Mouse (Mus musculus) urinary bladder, adult 2 months (tissue): ENCODE results near the gene Slc31a1. TPM values are rescaled to one million over a fixed set of nuclear protein-coding genes. Genes with fewer than 3 reads are reported as not detected.

ENCODE experiments used
- DNase-seq: peaks from one replicate; pipeline ENCODE4 v3.0.0; 2022; ENCODE audit warnings: low spot score
- polyA plus RNA-seq: library from polyadenylated mRNA; depleted of rRNA; stranded (reverse); fragments of >200 nt; gene quantifications from 2 replicates; pipeline ENCODE4 v1.2.3, GENCODE M21; 2012

Gene Slc31a1
- polyA plus RNA-seq, 1 experiment = 18.1 TPM

DNA sequence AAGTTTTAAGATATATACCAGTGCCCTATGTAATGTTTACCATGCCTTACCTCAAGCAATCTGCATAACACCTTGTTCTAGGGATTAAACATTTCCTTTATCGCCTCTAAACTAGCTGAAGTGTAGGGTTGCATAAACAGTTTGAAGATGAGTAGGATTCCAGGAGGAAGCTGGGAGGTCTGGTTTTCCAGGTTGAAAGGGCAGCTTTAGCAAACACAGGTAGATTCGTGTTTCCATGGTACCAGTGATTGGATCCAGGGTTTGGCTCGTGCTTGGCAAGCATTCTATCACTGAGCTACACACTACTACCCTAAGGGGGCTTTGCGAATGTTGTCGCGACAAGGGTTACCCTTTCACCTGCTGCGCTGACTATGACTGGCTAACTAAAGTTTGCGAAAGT, 3.8 kb downstream of the Slc31a1 start:
- no peak for DNase-seq

DNA sequence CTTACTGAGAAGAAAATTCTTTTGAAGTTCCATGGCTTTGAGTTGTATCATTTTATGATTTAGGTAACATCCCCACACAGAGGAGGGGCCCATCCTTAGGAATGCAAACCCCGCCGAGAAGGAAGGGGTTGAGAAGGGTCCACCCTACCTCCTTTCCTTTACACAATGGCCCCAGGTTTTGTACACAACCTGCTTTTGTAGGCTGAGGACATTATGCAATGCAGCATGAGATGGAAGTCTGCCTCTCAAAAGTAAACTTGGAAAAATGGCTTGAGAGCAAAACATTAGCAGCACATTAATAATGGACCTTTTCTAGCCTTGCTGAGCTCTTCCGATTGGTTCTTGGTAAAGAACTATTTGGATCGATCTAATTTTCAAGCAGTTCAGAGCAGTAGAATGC, 5.8 kb downstream of the Slc31a1 start:
- DNase-seq = no peak

DNA sequence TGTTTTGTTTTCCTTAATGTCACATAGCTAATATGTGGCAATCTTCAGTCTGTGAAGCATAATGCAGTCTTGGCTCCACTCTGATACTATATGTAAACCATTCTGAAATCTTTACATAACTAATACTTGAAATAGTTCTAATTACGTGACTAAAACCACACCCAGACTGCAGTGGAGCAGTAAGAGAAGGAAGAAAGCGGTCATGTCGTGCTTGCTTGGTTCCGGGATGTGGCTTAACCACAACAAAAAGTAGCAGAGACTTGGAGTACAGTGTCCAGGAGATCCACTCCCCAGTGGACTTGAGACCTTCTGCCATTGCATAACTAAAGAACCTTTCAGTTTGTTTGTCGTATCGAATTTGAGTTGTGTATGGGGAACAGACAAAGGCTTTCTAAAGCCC, 7.1 kb downstream of the Slc31a1 start:
- no peak for DNase-seq

DNA sequence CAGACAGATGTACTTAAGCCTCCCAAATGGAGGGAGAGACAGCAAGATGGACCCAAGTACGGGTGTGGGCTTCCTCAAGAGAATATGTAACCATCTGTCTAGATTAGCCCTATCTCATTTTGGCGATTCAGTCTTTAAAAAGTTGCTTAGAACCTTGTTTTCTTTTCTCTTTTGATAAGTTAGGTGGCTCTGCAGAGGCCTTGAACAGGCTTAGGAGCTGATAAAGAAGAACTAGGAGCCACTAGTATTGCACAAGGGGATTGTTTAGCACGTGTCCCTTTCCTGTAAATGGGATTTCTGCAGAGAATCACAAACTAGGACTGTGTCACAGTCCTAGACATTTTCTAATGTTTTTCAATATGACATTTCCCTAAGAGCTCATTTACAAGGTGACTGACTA, 8.6 kb downstream of the Slc31a1 start:
- no peak for DNase-seq

DNA sequence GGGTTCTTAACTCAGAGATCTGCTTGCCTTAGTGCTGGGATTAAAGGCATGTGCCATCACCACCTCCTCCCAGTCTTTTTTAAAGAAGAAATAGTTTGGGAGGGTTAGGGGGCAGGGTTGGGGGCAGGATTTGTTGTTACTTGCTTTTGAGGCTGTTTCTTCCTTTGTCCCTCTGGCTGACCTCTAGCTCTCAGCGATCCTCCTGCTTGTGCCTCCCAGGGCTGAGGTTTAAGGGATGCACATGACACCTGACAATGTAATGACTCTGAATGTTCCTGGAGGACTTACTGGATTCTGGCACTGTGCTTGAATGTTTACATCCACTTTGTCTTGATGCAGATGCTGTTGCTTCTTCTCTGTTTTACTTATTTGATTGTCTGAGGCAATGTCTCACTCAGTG, 11.9 kb downstream of the Slc31a1 start:
- no peak for DNase-seq

DNA sequence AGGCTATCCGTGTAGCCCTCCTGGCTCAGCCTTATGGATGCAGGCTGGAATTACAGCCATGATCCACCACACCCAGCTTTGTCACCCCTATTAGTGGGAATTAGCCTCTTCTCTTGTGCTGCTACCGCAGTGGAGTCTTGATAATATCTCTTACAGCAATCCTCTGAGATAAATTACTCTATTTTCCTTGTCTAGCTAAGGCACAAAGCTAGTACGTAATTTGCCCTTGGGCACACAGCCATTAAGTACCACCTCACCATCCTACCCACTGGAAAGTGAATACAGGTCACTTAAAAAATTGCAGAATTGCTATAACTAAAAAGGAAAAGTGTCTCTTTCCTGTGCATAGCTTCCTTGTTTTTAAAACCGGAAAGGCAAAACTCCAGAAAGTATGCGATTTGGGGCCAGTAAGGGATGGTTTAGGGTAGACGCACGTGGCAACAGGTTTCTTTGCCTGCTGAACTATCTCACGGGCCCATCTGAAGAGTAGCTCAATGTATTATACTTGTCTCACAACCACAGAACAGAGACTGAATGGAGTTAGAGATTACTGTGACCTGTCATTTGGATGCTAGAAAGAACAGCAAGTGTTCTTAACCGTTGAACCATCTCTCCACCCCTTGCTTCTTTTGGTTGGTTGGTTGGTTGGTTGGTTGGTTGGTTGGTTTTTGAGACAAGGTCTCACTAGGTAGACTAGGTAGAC, 12.4 kb downstream of the Slc31a1 start:
- DNase-seq = no peak

DNA sequence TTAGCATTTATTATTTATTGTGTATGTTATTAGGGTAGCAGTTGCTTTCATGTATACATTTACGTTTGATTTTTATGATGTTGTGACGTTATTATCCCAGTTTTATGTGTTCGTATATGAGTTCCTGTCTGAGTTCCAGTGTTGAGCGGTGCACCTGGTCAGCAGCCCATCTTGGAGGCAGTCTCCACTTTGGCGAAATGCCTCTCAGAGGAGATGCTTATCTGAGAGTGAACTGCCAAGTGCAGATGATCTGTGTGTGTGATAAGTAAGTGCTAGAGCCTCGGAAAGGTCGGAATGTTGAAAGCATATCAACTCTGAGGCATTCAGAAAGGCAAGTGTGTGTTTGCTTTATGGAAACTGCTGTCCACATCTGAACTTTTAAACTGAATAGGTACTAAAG, 13.1 kb downstream of the Slc31a1 start:
- no peak for DNase-seq

DNA sequence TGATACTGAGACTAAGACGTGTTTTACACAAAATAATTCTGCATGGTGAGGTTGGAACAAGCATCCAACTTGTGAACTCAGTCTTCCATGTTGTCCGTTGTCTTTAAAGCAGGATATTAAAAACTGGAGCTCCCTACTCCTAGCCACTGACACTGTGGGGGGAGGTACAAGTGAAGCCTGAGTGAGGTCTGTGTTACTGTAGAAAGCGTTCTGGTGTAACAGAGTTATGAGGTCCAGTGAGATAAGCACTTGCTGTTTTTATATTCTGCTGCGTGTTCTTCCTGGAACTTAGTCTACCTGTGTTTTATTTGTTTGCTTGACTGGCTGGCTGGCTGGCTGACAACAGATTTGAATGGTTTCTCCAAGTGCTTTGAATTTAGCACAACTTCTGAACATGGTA, 13.8 kb downstream of the Slc31a1 start:
- DNase-seq = no peak

DNA sequence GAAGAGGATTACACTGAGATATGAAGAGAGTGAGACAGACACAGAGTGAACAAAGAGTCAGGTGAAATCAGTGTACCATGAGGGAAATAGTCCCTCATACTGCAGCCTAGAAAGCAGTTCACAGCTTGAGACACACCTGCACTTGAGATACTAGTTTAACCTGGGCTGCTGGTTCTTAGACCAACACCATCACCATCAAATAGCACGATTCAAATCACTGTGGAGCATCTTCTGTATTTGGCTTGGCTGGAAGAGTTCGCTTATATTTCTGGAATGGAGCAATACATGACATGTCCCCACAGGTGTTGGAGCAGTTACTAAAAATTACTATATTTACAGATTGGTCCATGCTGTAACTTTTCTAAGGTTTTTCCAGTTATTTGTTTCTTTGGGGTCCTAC, 15.6 kb downstream of the Slc31a1 start:
- DNase-seq = no peak

DNA sequence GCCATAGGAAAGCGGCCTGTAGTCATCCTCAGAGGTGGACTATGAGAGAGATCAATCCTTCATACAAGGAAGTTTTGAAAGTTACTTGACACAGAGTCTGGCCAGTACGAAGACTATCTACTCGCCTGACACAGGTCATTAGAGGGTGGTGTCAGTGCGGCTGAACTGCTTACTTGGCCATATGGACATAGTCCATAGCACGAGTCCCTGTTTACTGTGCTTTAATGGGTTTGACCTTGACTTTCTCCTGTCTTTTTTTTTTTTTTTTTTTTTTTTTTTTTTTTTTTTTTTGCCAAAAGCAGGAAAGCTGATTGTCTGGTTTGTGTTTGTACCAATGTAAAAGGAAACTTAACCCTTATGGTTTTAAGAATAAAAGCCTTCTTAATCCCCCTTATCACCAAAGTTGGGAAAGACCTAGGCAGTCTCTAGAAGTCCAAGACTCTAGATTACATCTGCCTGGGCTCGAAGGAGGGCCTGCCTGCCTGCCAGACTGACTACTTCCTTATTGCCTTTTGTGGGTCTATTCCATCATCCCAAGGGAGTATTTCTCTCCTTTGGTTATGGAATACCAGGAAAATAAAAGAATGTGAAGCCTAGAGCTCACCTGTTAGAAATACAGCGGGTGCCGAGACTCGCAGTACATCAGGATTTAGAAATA, 19.3 kb downstream of the Slc31a1 start:
- DNase-seq = no peak

DNA sequence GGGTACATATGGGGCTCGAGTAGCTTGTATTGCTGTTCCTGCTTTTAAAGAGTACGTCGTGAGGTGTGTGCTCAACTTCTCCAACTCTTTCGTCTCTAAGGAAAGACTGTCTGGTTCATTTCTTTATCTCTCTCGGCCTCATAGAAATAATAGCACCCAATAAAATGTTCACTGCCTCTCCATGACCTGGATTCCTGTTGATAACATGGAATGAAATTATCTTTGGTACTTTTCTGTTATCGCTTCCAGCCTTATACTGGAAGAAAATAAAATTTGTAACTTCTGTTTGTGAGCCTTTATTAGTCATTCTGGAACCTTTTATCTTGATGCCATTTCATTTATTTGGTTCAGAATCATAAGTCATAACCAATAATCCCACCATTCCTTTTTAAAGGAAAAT, 22.7 kb downstream of the Slc31a1 start:
- no peak for DNase-seq

DNA sequence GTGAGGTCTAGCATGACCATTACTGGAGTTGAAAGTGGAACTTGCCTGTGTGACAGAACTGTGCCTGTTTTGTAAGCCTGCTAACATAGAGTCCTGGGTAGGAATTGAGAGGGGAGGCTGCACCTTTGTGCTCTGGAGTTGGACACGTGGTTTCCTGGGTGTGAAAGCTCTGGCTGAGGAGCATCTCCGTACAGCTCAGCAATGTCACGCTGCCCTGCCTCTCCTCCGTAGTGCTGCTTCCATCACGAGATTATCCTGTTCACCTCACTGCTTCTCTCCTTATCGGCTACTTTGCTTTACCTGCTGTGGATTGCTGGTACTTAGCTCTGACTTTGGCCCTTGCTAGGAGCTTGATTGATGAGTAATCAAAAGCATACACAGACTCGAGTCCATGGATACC, 23.2 kb downstream of the Slc31a1 start:
- DNase-seq = no peak

DNA sequence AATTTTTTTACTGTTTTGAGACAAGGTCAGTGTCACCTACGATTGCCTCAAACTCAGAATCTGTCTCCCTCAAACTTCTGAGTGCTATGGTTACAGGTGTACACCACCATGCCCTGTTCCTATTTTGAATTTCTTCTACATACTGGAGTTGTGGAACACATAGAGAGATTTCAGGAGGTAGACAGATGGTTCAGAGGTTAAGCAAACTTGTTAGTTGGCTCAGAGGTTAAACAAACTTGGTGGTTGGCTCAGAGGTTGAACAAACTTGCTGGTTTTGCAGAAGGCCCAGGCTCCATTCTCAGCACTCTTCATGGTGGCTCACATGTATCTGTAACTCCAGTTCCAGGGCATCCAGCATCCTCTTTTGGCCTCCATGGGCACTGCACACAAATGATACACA, 23.6 kb downstream of the Slc31a1 start:
- DNase-seq = no peak

DNA sequence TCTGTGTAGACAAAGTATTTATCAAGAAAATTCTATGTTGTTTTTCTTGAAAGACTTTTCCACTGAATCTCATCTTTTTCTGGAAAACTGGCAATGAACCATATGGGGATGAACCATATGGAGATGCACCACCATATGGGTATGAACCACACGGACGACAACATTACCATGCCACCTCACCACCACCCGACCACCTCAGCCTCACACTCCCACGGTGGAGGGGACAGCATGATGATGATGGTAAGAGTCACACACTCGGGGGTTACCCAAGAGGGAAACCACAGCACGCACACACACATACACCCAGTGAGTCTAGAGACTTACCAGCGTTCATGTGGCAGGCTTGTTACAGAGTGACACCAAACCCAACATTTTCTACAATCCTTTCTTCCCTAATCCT, 24.9 kb downstream of the Slc31a1 start:
- DNase-seq = no peak

DNA sequence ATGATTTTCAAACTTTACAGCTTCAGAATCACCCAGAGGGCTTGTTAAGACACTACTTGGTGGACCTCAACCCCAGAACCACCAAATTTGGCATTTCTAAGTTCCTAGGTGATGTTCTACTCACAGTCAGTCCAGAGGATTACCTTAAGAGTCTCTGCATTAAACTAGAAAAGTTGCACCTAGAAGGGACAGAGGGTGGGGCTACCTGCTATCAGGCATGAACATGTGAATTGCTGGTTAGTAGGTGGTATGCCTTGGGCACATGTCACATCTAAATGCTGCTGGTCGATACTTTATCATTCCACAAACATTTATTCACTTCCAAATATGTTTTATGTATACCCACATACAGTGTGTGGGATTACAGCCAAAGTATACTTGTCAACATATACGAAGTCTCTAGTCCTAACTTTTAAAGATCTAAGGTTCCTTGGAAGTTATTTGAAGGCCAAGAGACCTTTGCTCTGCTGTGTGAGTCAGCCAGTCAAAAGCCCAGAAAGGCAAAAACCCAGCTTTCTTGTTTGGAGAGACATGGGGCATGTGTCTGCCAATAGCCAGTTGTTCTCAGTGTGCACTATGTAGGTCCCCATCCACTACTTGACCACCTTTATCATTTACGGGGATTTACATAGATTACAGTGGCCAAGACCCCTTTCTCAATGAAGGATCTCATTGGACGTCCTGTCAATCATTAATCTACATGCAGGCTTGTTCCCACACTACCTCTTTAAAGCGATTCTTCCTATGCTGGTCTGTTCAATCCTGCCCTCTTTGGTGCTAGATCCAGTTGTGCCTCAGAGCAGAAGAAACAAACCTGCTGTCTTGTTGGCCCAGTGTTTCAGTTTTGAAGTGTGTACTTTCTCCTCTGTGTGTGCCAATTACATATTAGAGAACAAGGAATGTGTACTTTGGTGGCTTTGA, 29.3 kb downstream of the Slc31a1 start:
- no peak for DNase-seq

DNA sequence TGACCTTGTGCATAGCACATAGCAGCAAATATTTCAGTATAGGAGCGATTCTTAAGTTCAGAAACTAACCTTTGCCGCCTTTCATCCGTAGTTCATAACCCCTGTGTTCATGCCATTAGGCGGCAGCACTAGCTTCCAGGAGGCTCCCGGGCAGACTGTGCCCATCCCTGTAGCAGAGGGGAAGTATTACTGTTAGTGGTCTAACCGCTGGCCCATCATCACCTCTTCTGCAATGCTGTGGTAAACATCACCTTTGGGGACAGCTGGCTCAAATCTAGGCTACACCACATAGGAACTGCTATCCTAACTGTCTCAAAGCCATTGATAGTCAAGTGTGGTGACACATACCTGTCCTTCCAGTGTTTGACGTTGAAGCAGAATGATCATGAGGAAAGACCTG, 31.4 kb downstream of the Slc31a1 start:
- DNase-seq = no peak

DNA sequence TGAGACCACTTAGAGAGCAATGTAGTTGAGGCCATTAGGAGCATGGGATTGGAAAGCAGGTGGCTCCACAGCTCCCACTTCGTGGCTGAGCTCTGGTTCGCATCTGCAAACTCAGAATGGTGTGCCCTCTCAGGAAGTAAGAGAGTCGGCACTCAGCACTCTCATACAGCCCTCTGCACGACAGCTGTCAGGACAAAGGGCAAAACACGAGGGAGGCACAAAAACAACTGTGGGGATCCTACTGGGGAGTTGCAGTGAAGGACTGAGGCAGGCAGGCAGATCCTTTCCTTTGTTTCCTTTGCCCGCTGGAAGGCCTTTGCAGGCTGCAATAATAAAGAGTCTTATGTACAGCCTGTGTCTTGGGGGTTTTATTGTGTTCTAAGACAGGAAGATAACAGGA, 32.9 kb downstream of the Slc31a1 start:
- no peak for DNase-seq

DNA sequence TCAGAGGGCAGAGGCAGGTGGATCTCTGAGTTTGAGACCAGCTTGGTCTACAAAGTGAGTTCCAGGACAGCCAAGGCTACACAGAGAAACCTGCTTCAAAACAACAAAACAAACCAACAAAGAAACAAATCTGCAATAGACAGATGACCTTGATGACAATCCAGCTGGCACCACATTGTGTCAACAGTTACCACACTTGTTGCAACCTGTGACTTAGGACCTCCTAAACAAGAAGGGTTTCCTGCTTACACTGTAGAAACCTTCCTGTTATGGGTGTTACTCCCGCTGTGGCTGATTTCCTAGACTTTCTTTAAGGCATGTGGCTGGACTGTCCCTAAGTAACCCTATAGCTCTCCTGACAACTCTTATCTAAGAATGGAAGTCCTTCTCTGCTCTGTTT, 35.3 kb downstream of the Slc31a1 start:
- no peak for DNase-seq

DNA sequence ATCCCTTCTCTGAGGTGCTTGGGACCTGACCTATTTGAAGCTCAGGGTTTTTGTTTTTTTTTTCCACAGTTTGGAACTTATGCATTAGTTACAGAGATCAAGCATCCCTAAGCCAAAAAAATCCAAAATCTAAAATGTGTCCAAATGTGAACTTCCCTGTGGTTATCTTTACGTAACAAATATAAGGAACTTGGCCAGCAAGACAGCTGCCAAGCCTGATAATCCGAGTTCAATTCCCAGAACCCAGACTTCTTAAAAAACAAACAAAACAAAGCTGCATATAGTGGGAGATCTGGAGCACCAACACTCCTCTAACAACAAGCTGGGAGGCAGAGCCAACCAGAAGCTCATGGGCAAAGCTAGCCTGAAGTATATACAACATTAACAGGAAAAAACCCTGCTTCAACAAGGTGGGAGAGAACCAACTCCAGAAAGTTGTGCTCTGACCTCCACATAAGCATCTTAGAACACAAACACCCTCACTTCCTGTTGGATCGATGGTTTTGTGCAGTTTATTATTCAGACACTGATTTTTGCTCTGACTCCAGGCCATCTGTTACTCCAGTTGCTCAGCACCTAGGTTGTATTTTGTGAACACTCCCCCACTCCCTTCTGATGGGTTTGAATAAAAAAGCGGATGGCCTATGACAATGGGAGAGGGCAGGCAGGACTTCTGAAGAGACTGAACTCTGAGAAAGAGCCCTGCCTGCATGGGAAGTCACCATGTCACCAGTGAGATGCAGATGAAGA, 37.3 kb downstream of the Slc31a1 start:
- DNase-seq = no peak

DNA sequence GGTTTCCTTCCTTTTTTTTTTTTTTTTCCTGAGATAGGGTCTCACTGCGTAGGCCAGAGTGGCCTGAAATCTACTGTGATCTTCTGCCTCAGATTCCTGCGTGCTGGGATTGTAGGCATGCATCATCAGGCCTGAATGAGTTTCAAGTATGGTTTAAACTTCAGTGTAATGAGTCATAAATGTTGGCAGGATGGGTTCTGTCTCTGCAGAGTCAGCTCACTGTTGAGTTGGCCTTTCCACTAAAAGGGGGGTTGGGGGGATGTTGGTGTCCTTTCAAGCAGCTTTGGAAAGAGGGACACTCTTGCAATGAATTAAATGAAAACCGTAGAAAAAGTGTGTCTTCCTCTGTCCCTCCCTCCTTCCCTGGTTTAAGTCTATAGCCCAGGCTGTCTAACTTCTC, 38.4 kb downstream of the Slc31a1 start:
- no peak for DNase-seq

DNA sequence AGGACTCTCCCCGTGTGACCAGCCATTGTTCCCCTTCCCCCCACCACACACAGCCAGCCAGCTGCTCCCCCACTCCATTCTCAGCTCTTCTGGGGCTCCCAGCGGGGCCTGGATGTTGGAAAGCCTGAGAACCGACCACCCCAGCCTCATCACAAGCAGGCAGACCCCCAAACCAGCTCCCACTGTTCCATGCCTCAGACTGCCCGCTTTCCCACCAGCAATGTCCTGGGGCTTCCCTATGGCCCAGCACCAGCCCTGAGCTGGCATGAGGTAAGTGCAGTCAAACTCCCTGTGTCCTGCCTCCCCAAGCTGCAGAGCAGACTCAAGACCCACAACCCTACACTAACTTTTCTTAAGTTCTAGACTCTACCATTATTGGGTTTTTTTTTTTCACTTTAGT, 45.6 kb downstream of the Slc31a1 start:
- no peak for DNase-seq
